Mouse (Mus musculus) cerebellum, adult 2 months (tissue): Measurements from ENCODE around the gene Pdlim5.

Experiments
- CTCF ChIP-seq: fragments of 200-500 bp; IDR thresholded peaks from 2 replicates; pipeline ENCODE4 v1.5.1; 2011; ENCODE audit warnings: low read depth, mild to moderate bottlenecking, control low read depth, low read length, moderate library complexity, borderline replicate concordance; ENCODE audit not compliant: insufficient read depth
- POLR2A ChIP-seq: fragments of 200-500 bp; IDR thresholded peaks from 2 replicates; pipeline ENCODE4 v1.6.1; 2011; ENCODE audit warnings: low read length, control low read depth, borderline replicate concordance; ENCODE audit not compliant: insufficient read depth

DNA sequence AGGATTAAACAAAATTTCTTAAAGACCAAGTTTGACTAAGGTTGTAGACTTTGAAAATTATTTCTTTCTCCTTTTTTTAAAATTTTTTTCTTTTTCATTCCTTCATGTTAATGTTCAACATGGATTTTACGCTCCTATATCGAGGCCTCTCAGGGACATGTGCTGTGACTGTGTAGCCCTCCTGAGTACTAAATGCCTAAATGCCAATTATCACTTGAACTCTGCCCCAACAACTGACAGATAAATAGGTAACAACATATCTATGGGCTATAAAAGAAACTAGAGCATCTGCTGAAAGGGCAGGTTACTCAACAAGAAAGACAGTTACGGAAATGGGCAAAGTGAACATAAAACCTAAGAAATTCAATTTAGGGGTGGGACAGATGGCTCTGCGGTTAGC is 9.0 kb downstream of the Pdlim5 start:
- no peak for TF ChIP-seq CTCF
- TF ChIP-seq POLR2A: no peak
